Mouse (Mus musculus) neural tube, embryonic 14.5 days (tissue): ENCODE data around the gene Sept9. TPM values are rescaled to one million over a fixed set of nuclear protein-coding genes. Genes with fewer than 3 reads are reported as not detected.

Source experiments
- ATAC-seq: fragments of 200-750 bp; cut with Nextera tagmentation; 2 replicates; pipeline ENCODE4 v1.8.0; 2017; ENCODE audit warnings: low read depth, mild to moderate bottlenecking, moderate TSS enrichment, moderate library complexity
- H3K27ac ChIP-seq: fragments of 300-500 bp; sonication (generic); 2 replicates; pipeline ENCODE4 v1.5.1; 2014; ENCODE audit warnings: low read depth, mild to moderate bottlenecking, control low read depth, low read length, moderate library complexity, mixed read lengths
- H3K27me3 ChIP-seq: fragments of 300-500 bp; sonication (generic); 2 replicates; pipeline ENCODE4 v1.6.1; 2014; ENCODE audit warnings: low read length; ENCODE audit not compliant: control insufficient read depth, insufficient read depth
- H3K36me3 ChIP-seq: fragments of 300-500 bp; sonication (generic); 2 replicates; pipeline ENCODE4 v1.6.1; 2014; ENCODE audit warnings: low read length, mixed read lengths; ENCODE audit not compliant: control insufficient read depth, insufficient read depth
- H3K4me1 ChIP-seq: fragments of 300-500 bp; sonication (generic); 2 replicates; pipeline ENCODE4 v1.6.1; 2014; ENCODE audit warnings: low read length; ENCODE audit not compliant: control insufficient read depth, insufficient read depth
- H3K4me2 ChIP-seq: fragments of 300-500 bp; sonication (generic); 2 replicates; pipeline ENCODE4 v1.6.1; 2014; ENCODE audit warnings: mild to moderate bottlenecking, low read depth, low read length, control low read depth
- H3K4me3 ChIP-seq: fragments of 300-500 bp; sonication (generic); 2 replicates; pipeline ENCODE4 v1.5.1; 2014; ENCODE audit warnings: low read depth, low read length, control low read depth, mixed read lengths
- H3K9ac ChIP-seq: fragments of 300-500 bp; sonication (generic); replicated peaks from 2 replicates; pipeline ENCODE4 v1.6.1; 2014; ENCODE audit warnings: low read depth, mild to moderate bottlenecking, control low read depth, low read length, mixed read lengths
- H3K9me3 ChIP-seq: fragments of 300-500 bp; sonication (generic); 2 replicates; pipeline ENCODE4 v1.6.1; 2016; ENCODE audit warnings: low read length; ENCODE audit not compliant: control insufficient read depth
- WGBS: fragments of 180-500 bp; shearing (Covaris S2); extraction: QIAGEN DNeasy Blood & Tissue Kit; methylation state at CpG from one replicate; pipeline ENCODE4 v1.1.7; 2014; 5-methylcytosine and 5-hydroxymethylcytosine counted together
- polyA plus RNA-seq: library from polyadenylated mRNA; unstranded; fragments of >200 nt; fragmentation: Nextera tagmentation; extraction: Ambion mirVana; gene quantifications from 2 replicates; pipeline ENCODE4 v1.2.1, GENCODE M21; 2014

The Sept9 gene
- polyA plus RNA-seq, 1 experiment from 2014 or later: 70.6 TPM

GRCm38 (mm10) chr11:117220777-117221176 lies 21.3 kb downstream of the Sept9 start:
- Histone ChIP-seq H3K27me3 (no peaks in the 10 kb centered on the region), H3K36me3 (no peaks in the 10 kb centered on the region), H3K9ac (no peak overlapping the region), H3K4me3 (no peak overlapping the region), H3K4me2 (no peak overlapping the region), H3K27ac (no peak overlapping the region), H3K4me1 (no peaks in the 10 kb centered on the region), H3K9me3 (no peaks in the 10 kb centered on the region)
- ATAC-seq: no peak
- WGBS: 93% methylated on average over 8 of the region's 8 CpGs

- H3K36me3 ChIP-seq: no peaks in the 10 kb centered on the region
- no peaks in the 10 kb centered on the region for H3K9me3 ChIP-seq
- no peak overlapping the region for H3K9ac ChIP-seq
- H3K4me3 ChIP-seq: no peak overlapping the region
- H3K4me1 ChIP-seq: no peaks in the 10 kb centered on the region
- ATAC-seq: no peak
- no peak overlapping the region for H3K4me2 ChIP-seq
- no peak overlapping the region for H3K27ac ChIP-seq
- WGBS: 78% methylated on average over 6 of the region's 6 CpGs
- H3K27me3 ChIP-seq: no peaks in the 10 kb centered on the region
These were observed 21.7 kb downstream of the Sept9 start for GRCm38 (mm10) chr11:117221182-117221581.

- Histone ChIP-seq H3K4me1 (no peaks in the 10 kb centered on the region), H3K36me3 (no peaks in the 10 kb centered on the region), H3K27ac (no peak overlapping the region), H3K27me3 (no peaks in the 10 kb centered on the region), H3K9me3 (no peaks in the 10 kb centered on the region), H3K4me2 (no peak overlapping the region), H3K9ac (no peak overlapping the region), H3K4me3 (no peak overlapping the region)
- 82% methylated on average over 8 of the region's 8 CpGs for WGBS
- ATAC-seq: no peak
These were observed 23.4 kb downstream of the Sept9 start for GRCm38 (mm10) chr11:117222899-117223298.

GRCm38 (mm10) chr11:117224804-117225203 lies 25.3 kb downstream of the Sept9 start:
- Histone ChIP-seq H3K9ac (no peak overlapping the region), H3K36me3 (no peaks in the 10 kb centered on the region), H3K27ac (no peak overlapping the region), H3K4me2 (no peak overlapping the region), H3K27me3 (no peaks in the 10 kb centered on the region), H3K4me3 (no peak overlapping the region), H3K9me3 (no peaks in the 10 kb centered on the region), H3K4me1 (no peaks in the 10 kb centered on the region)
- ATAC-seq: no peak
- 54% methylated on average over 4 of the region's 4 CpGs for WGBS

GRCm38 (mm10) chr11:117225531-117226213 lies 26.2 kb downstream of the Sept9 start:
- Histone ChIP-seq H3K36me3 (no peaks in the 10 kb centered on the region), H3K4me2 (no peak overlapping the region), H3K27me3 (no peaks in the 10 kb centered on the region), H3K9ac (no peak overlapping the region), H3K4me1 (no peaks in the 10 kb centered on the region), H3K4me3 (no peak overlapping the region), H3K27ac (no peak overlapping the region), H3K9me3 (no peaks in the 10 kb centered on the region)
- ATAC-seq: no peak
- WGBS: 84% methylated on average over 15 of the region's 15 CpGs

GRCm38 (mm10) chr11:117226214-117226535 lies 26.7 kb downstream of the Sept9 start:
- Histone ChIP-seq H3K36me3 (no peaks in the 10 kb centered on the region), H3K4me3 (no peak overlapping the region), H3K9me3 (no peaks in the 10 kb centered on the region), H3K27ac (no peak overlapping the region), H3K4me1 (no peaks in the 10 kb centered on the region), H3K27me3 (no peaks in the 10 kb centered on the region), H3K9ac (no peak overlapping the region), H3K4me2 (no peak overlapping the region)
- ATAC-seq: no peak
- WGBS: 72% methylated on average over 5 of the region's 5 CpGs

- Histone ChIP-seq H3K9ac (no peak overlapping the region), H3K4me1 (no peaks in the 10 kb centered on the region), H3K4me2 (no peak overlapping the region), H3K9me3 (no peaks in the 10 kb centered on the region), H3K36me3 (no peaks in the 10 kb centered on the region), H3K4me3 (no peak overlapping the region), H3K27ac (no peak overlapping the region), H3K27me3 (no peaks in the 10 kb centered on the region)
- 62% methylated on average over 10 of the region's 10 CpGs for WGBS
- ATAC-seq: no peak
These were observed 28.7 kb downstream of the Sept9 start for GRCm38 (mm10) chr11:117228139-117228538.

- H3K4me2 ChIP-seq: no peak overlapping the region
- ATAC-seq: no peak
These were observed 32.1 kb downstream of the Sept9 start for GRCm38 (mm10) chr11:117231551-117231950.

GRCm38 (mm10) chr11:117232032-117232431 lies 32.6 kb downstream of the Sept9 start:
- H3K4me3 ChIP-seq: no peak overlapping the region
- no peak overlapping the region; the same call in 1 of the 2 replicates for H3K4me2 ChIP-seq
- no peaks in the 10 kb centered on the region for H3K4me1 ChIP-seq
- no peak for ATAC-seq
- H3K27me3 ChIP-seq: no peaks in the 10 kb centered on the region
- no peaks in the 10 kb centered on the region for H3K36me3 ChIP-seq
- no peak overlapping the region for H3K9ac ChIP-seq
- WGBS: 30% methylated on average over 19 of the region's 19 CpGs
- H3K9me3 ChIP-seq: no peaks in the 10 kb centered on the region
- no peak overlapping the region for H3K27ac ChIP-seq

More at GRCm38 (mm10) chr11:117231551-117231950, 32.1 kb downstream of the Sept9 start:
- no peak overlapping the region for H3K9ac ChIP-seq
- WGBS: 64% methylated on average over 11 of the region's 11 CpGs
- no peaks in the 10 kb centered on the region for H3K4me1 ChIP-seq
- H3K27me3 ChIP-seq: no peaks in the 10 kb centered on the region
- H3K4me3 ChIP-seq: no peak overlapping the region
- no peaks in the 10 kb centered on the region for H3K36me3 ChIP-seq
- H3K9me3 ChIP-seq: no peaks in the 10 kb centered on the region
- H3K27ac ChIP-seq: no peak overlapping the region
